Mouse (Mus musculus) thymus, postnatal 25 days (tissue): ENCODE data around the gene Gatad2b.
"Not testable (repeated sequence)": the region's sequence is repeated elsewhere in the genome, so short reads cannot be mapped to it uniquely, and the experiment has no call there.

Experiments used
- DNase-seq: peaks from one replicate; pipeline ENCODE4 v3.0.0; 2022

Gatad2b gene

GRCm38 (mm10) chr3:90265932-90266741 is 26.8 kb upstream of the Gatad2b start:
- peak; percentile 69 for DNase-seq

GRCm38 (mm10) chr3:90266901-90267775 is 25.8 kb upstream of the Gatad2b start:
- peak; percentile 35 for DNase-seq

GRCm38 (mm10) chr3:90268190-90268589 is 24.8 kb upstream of the Gatad2b start:
- DNase-seq: no peak

GRCm38 (mm10) chr3:90268971-90269370 is 24.0 kb upstream of the Gatad2b start:
- no peak for DNase-seq

GRCm38 (mm10) chr3:90270784-90271183 is 22.2 kb upstream of the Gatad2b start:
- no peak for DNase-seq

- DNase-seq: no peak
These were observed 20.8 kb upstream of the Gatad2b start for GRCm38 (mm10) chr3:90272170-90272569.

- DNase-seq: no peak
These were observed 19.1 kb upstream of the Gatad2b start for GRCm38 (mm10) chr3:90273855-90274254.

- DNase-seq: no peak
These were observed 17.7 kb upstream of the Gatad2b start for GRCm38 (mm10) chr3:90275286-90275685.

- no peak for DNase-seq
These were observed 16.1 kb upstream of the Gatad2b start for GRCm38 (mm10) chr3:90276858-90277257.

GRCm38 (mm10) chr3:90277793-90278192 is 15.2 kb upstream of the Gatad2b start:
- no peak for DNase-seq

- DNase-seq: no peak
These were observed 14.8 kb upstream of the Gatad2b start for GRCm38 (mm10) chr3:90278211-90278610.

- no peak for DNase-seq
These were observed 13.8 kb upstream of the Gatad2b start for GRCm38 (mm10) chr3:90279216-90279615.

GRCm38 (mm10) chr3:90279743-90280142 is 13.2 kb upstream of the Gatad2b start:
- DNase-seq: no peak

GRCm38 (mm10) chr3:90280708-90281107 is 12.3 kb upstream of the Gatad2b start:
- DNase-seq: no peak

- DNase-seq: no peak
These were observed 8.8 kb upstream of the Gatad2b start for GRCm38 (mm10) chr3:90284150-90284549.

- DNase-seq: not testable (repeated sequence)
These were observed 3.6 kb upstream of the Gatad2b start for GRCm38 (mm10) chr3:90289403-90289802.

GRCm38 (mm10) chr3:90290602-90291001 is 2.4 kb upstream of the Gatad2b start:
- DNase-seq: no peak

- no peak for DNase-seq
These were observed 1.0 kb upstream of the Gatad2b start for GRCm38 (mm10) chr3:90291982-90292344.

- no peak for DNase-seq
These were observed 530 bp downstream of the Gatad2b start for GRCm38 (mm10) chr3:90293352-90294063.

- DNase-seq: peak; percentile 21
These were observed 1.1 kb downstream of the Gatad2b start for GRCm38 (mm10) chr3:90294064-90294440.

- no peak for DNase-seq
These were observed 1.7 kb downstream of the Gatad2b start for GRCm38 (mm10) chr3:90294651-90295050.

GRCm38 (mm10) chr3:90305801-90306200 is 12.8 kb downstream of the Gatad2b start:
- no peak for DNase-seq

- no peak for DNase-seq
These were observed 16.6 kb downstream of the Gatad2b start for GRCm38 (mm10) chr3:90309589-90309988.
